Mouse (Mus musculus) forebrain, embryonic 15.5 days (tissue): Measurements from ENCODE around the gene Aasdhppt. TPM values are rescaled to one million over a fixed set of nuclear protein-coding genes. Genes with fewer than 3 reads are reported as not detected.

Experiments
- ATAC-seq: fragments of 200-750 bp; cut with Nextera tagmentation; replicated peaks from 2 replicates; pipeline ENCODE4 v1.8.0; 2017; ENCODE audit warnings: mild to moderate bottlenecking, moderate TSS enrichment, moderate library complexity
- H3K27ac ChIP-seq: fragments of 300-500 bp; sonication (generic); replicated peaks from 2 replicates; pipeline ENCODE4 v1.5.1; 2015; ENCODE audit warnings: mild to moderate bottlenecking, inconsistent platforms
- H3K27me3 ChIP-seq: fragments of 300-500 bp; sonication (generic); 2 replicates; pipeline ENCODE4 v1.6.1; 2015; ENCODE audit warnings: inconsistent platforms
- H3K36me3 ChIP-seq: fragments of 300-500 bp; sonication (generic); 2 replicates; pipeline ENCODE4 v1.6.1; 2015; ENCODE audit warnings: mild to moderate bottlenecking, inconsistent platforms
- H3K4me1 ChIP-seq: fragments of 300-500 bp; sonication (generic); 2 replicates; pipeline ENCODE4 v1.6.1; 2015; ENCODE audit warnings: inconsistent platforms
- H3K4me2 ChIP-seq: fragments of 300-500 bp; sonication (generic); replicated peaks from 2 replicates; pipeline ENCODE4 v1.6.1; 2015; ENCODE audit warnings: mild to moderate bottlenecking, inconsistent platforms
- H3K4me3 ChIP-seq: fragments of 300-500 bp; sonication (generic); 2 replicates; pipeline ENCODE4 v1.5.1; 2015; ENCODE audit warnings: mild to moderate bottlenecking, inconsistent platforms
- H3K9ac ChIP-seq: fragments of 300-500 bp; sonication (generic); replicated peaks from 2 replicates; pipeline ENCODE4 v1.6.1; 2015; ENCODE audit warnings: mild to moderate bottlenecking, inconsistent platforms
- H3K9me3 ChIP-seq: fragments of 300-500 bp; sonication (generic); 2 replicates; pipeline ENCODE4 v1.6.1; 2016; ENCODE audit warnings: inconsistent platforms
- WGBS: fragments of 180-500 bp; shearing (Covaris S2); methylation state at CpG from one replicate; pipeline ENCODE4 v1.1.7; 2015; ENCODE audit warnings: mixed read lengths; 5-methylcytosine and 5-hydroxymethylcytosine counted together
- polyA plus RNA-seq: library from polyadenylated mRNA; unstranded; fragments of >200 nt; fragmentation: Nextera tagmentation; extraction: Ambion mirVana; gene quantifications from 2 replicates; pipeline ENCODE4 v1.2.1, GENCODE M21; 2015

Gene Aasdhppt
- polyA plus RNA-seq, result 35.5 and 36.5 TPM in 2 replicates

DNA sequence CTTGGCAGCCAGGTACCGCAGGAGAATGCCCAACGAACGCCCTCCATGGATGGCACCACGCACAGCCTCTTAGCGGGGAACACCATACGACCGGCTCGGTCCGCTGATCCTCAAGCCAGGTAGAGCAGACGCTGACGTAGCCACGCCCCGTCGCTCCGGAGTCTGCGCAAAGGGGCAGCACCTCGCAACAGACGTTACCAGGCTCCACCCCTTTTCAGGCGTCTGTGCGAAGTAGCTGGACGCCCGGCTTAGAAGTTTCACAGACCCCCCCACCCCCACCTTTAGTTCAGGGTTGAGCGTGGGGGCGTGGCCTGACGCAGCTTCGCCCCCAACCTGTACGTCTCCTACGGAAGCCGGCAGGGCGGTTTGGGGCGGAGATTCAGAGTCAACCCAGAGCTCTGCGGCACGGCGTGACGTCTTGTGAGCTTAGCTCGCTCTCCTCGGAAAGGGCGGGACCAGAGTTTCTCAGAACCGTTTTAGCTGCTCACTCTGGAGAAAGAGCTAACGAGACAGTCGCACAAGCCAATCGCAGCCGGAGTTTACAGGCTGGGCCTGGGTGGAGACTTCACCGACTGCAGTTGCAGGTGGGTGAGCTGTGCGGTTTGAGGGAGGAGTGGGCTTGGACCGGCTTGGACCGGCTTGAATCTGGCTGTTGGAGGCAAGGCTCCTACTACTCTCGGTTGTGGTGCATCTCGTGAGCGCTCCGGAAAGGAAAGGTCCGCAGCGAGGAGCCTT is at the start of gene Aasdhppt, which contains the start of gene Kbtbd3:
Gene Aasdhppt, minus strand, starts transcription at position 121 of the 735 bp plus-strand sequence.
Gene Kbtbd3, plus strand, starts transcription at position 483 of the 735 bp plus-strand sequence.
- peak; percentile 99 for ATAC-seq
- WGBS, result under 1% methylated on average over 53 of the region's 53 CpGs

DNA sequence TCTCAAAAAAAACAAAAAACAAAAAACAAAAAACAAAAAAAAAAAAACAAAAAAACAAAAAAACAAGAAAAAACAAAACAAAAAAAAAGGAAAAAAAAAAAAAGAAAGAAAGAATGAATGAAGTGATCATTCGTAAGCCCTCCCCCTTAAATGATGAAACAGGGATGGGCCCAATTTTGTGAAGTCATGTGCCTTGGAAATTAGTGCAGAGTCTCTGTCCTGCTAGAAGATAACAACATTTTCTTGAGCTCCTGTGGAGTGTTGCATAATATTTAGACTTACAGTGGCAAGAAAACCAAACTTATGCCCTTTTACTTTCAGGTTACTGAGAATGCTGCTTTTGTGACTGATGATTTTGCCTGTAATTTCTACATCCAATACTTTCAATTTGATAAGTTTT is 43.9 kb upstream of the Aasdhppt start:
- H3K36me3 ChIP-seq, result no peaks in the 10 kb centered on the region
- no peak for ATAC-seq
- no peak overlapping the region for H3K4me2 ChIP-seq
- H3K9me3 ChIP-seq, result no peaks in the 10 kb centered on the region
- no peak overlapping the region for H3K27ac ChIP-seq
- H3K4me1 ChIP-seq, result no peaks in the 10 kb centered on the region
- H3K4me3 ChIP-seq, result no peak overlapping the region
- no peaks in the 10 kb centered on the region for H3K27me3 ChIP-seq
- no peak overlapping the region for H3K9ac ChIP-seq
- 97% methylated on average over 1 of the region's 1 CpGs for WGBS

More for the DNA sequence above, at the start of gene Aasdhppt, which contains the start of gene Kbtbd3:
- peak within 1 kb of the TSS; percentile 67 for H3K4me2 ChIP-seq
- H3K4me1 ChIP-seq, result peaks cover 24% of the 10 kb centered on the region
- peak within 1 kb of the TSS; percentile 64 for H3K9ac ChIP-seq
- no peaks in the 10 kb centered on the region for H3K36me3 ChIP-seq
- peak within 1 kb of the TSS; percentile 84 for H3K4me3 ChIP-seq
- H3K27me3 ChIP-seq, result no peaks in the 10 kb centered on the region
- H3K27ac ChIP-seq, result peak within 1 kb of the TSS; percentile 87
- H3K9me3 ChIP-seq, result no peaks in the 10 kb centered on the region

DNA sequence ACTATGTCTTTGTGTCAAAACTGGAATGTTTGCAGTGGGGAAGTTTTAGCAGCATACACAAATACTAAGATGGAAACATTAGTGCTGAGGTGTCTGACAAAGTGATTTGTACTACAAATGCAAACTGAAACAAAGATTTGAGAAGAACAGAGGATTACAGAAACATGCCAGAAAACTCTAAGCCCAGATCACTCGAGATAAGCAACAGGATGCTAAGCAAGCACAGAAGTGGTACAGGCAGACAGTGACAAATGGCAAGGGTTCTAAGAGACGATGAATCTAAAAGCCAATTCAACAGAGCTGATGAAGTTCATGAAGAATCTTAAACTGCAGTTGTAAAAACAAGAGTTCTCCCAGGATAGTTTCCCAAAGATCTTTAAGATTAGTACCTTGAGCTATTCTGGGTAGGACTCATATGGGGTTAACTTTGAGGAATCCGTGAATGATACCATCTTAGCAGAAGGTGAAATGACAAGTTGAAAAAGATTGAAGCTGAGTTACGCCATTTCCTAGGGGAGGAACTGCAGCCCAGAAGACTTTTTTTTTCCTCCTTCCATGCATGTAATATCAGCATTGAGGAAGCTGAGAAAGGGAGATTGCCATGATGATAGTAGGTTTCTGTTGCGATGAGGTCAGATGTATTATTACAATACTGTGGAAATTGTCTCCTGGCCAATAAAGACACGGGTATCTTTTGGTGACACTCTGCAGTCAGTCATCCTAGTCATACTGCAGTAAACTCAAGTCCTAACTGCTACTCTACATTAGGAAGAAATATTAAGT is 9.9 kb upstream of the Aasdhppt start:
- Histone ChIP-seq H3K4me1 (no peaks in the 10 kb centered on the region), H3K9me3 (peaks cover 3% of the 10 kb centered on the region; the same call in 1 of the 2 replicates), H3K9ac (no peak overlapping the region), H3K27ac (no peak overlapping the region), H3K4me3 (no peak overlapping the region), H3K4me2 (no peak overlapping the region), H3K36me3 (0 out of 2 replicates have a peak, but pooled peaks cover 4% of the 10 kb centered on the region), H3K27me3 (no peaks in the 10 kb centered on the region)
- 90% methylated on average over 6 of the region's 6 CpGs for WGBS
- no peak for ATAC-seq

DNA sequence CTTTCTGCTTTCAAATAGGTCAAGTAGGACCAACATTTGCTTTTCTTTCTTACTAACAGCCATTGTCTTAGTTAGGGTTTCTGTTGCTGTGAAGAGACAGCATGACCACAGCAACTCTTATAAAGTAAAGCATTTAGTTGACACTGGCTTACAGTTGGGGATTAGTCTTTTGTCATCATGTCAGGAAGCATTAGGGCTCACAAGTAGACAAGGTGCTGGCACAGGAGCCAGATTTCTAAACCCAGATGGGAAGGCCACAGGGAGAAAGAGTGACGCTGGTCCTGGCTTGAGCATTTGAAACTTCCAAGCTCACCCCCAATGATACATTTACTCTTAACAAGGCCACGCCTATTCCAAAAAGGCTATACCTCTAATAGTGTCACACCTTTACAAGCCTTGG is 6.5 kb upstream of the Aasdhppt start:
- ATAC-seq, result no peak
- no peak overlapping the region for H3K4me2 ChIP-seq
- WGBS, result 88% methylated on average over 2 of the region's 2 CpGs
- H3K4me1 ChIP-seq, result peaks cover 1% of the 10 kb centered on the region
- no peaks in the 10 kb centered on the region for H3K27me3 ChIP-seq
- no peak overlapping the region for H3K9ac ChIP-seq
- no peak overlapping the region for H3K27ac ChIP-seq
- 0 out of 2 replicates have a peak, but pooled peaks cover 4% of the 10 kb centered on the region for H3K36me3 ChIP-seq
- H3K4me3 ChIP-seq, result no peak overlapping the region
- no peaks in the 10 kb centered on the region for H3K9me3 ChIP-seq

DNA sequence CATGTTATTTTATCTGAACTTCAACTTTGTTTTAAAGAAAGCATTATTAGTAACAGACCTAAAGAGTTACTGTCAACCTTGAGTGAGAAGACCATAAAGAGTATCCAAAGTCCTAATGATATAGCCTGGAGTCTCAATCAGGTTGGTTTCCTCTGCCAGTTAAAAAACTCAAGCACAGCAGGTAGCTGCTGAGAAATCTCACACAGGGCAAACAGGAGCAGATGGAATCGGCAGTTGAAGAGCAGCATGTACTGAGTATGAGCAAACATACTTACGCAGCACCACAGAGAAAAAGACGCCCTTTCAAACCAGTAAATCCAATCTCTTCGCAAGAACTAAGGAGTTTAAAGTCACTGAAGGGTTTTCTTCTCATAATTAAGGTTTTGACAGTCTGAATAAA is 4.7 kb upstream of the Aasdhppt start:
- H3K27ac ChIP-seq, result no peak overlapping the region
- no peak overlapping the region for H3K4me2 ChIP-seq
- H3K9ac ChIP-seq, result no peak overlapping the region
- ATAC-seq, result no peak
- no peaks in the 10 kb centered on the region for H3K27me3 ChIP-seq
- peaks cover 7% of the 10 kb centered on the region for H3K4me1 ChIP-seq
- H3K9me3 ChIP-seq, result no peaks in the 10 kb centered on the region
- 85% methylated on average over 4 of the region's 4 CpGs for WGBS
- no peak overlapping the region for H3K4me3 ChIP-seq
- H3K36me3 ChIP-seq, result 0 out of 2 replicates have a peak, but pooled peaks cover 3% of the 10 kb centered on the region

DNA sequence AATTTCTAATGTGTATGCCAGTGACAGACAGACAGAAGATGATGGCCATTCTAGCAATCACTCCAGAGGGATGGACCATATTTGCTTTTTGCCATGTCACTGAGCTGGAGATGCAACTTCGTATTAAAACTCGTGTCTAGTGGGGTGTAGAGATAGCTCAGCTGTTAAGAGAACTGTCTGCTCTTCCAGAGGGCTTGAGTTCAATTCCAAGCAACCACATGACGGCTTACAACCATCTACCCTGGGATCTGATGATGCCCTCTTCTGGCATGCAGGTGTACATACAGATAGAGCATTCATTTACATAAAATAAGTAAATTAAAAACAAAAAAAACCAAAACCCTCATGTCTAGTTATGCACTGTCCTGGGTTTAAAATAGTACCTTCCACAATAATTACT is 1.9 kb upstream of the Aasdhppt start:
- Histone ChIP-seq H3K36me3 (no peaks in the 10 kb centered on the region), H3K27ac (no peak overlapping the region), H3K4me1 (peaks cover 23% of the 10 kb centered on the region), H3K9me3 (no peaks in the 10 kb centered on the region), H3K4me3 (no peak overlapping the region), H3K9ac (0 out of 2 replicates have a peak overlapping the region, but pooled peaks have one; percentile 64), H3K4me2 (no peak overlapping the region), H3K27me3 (no peaks in the 10 kb centered on the region)
- WGBS, result 79% methylated on average over 3 of the region's 3 CpGs
- ATAC-seq, result no peak

DNA sequence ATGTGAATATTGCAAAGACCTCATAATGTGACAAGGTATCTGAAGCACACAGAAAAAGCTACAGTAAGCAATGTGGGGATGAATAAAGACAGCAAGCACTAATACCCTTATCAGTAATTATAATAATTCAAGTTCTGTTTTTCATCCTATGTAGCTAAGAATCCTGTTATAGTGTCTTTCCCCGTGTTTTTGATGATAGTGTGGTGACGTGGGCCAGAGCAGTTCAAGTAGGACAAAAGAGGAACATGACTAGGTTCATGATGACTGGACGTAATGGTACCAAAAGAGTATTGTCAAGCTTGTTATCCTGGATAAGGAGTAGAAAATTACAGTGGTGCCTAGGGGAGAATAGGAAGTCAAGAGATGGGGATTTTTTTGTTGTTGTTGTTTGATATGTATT is 1.4 kb upstream of the Aasdhppt start:
- Histone ChIP-seq H3K27ac (peak overlapping the region; percentile 87), H3K27me3 (no peaks in the 10 kb centered on the region), H3K9me3 (no peaks in the 10 kb centered on the region), H3K4me2 (peak overlapping the region; percentile 67), H3K36me3 (no peaks in the 10 kb centered on the region), H3K4me3 (peak overlapping the region; percentile 84), H3K4me1 (peaks cover 24% of the 10 kb centered on the region), H3K9ac (peak overlapping the region; percentile 64)
- 72% methylated on average over 3 of the region's 3 CpGs for WGBS
- no peak for ATAC-seq

DNA sequence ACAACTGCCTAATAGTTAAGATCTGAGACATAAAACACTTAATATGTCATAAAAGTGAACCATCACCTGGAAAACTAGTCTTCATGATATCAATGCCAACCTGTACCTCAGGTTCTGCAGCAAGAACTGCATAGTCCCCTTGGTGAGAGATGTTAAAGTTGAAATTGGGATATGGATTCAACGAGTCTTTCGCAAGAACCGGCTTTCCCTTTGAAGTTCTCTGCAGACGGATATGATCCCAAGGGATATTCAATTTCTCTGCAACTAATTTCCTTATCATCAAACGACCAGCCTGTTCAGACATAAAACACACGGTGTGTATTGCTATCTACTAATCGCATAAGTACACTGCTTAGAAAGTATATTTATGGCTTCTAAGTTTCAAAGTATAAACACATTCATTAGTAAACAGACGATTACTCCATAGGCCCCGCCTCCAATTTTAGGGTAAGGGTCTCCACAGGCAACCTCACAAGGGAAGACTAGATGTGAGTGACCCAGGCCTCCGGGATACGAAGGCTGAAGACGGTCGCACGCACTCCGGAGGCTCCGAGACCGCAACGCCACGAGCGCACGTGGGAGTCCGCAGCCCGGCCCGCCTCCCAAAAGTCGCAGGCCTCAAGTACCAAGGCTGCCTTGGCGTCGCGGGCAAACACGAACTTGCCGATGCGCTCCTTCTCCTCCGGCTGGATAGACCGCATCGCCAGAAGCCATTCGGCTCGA is 482 bp downstream of the Aasdhppt start:
- under 1% methylated on average over 36 of the region's 36 CpGs for WGBS
- Histone ChIP-seq H3K9me3 (no peaks in the 10 kb centered on the region), H3K27ac (peak overlapping the region; percentile 87), H3K4me1 (peaks cover 24% of the 10 kb centered on the region), H3K36me3 (no peaks in the 10 kb centered on the region), H3K4me2 (peak overlapping the region; percentile 67), H3K9ac (peak overlapping the region; percentile 64), H3K27me3 (no peaks in the 10 kb centered on the region), H3K4me3 (peak overlapping the region; percentile 84)
- no peak for ATAC-seq

DNA sequence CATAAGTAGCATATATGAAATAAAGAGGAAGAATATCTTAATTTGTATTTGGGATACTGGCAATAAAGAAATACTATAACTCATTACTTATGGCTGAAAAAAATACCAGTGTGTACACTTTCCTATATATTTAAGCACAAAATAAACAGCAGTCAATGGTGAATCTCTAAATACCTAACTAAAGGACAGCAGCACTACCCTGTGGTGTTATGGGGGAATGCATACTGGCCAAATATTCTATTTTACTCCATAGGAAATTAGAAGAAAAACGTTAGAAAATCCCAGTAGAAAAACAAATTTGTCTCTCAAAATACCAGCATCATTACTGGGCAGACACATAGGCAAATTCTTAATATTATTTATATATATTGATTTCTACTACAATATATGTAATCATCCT is 4.4 kb downstream of the Aasdhppt start:
- H3K4me3 ChIP-seq, result no peak overlapping the region
- WGBS, result 54% methylated on average over 1 of the region's 1 CpGs
- H3K9ac ChIP-seq, result no peak overlapping the region
- H3K36me3 ChIP-seq, result peaks cover 14% of the 10 kb centered on the region; the same call in 1 of the 2 replicates
- no peak overlapping the region for H3K27ac ChIP-seq
- H3K4me2 ChIP-seq, result no peak overlapping the region
- peaks cover 17% of the 10 kb centered on the region for H3K4me1 ChIP-seq
- H3K9me3 ChIP-seq, result no peaks in the 10 kb centered on the region
- ATAC-seq, result no peak
- H3K27me3 ChIP-seq, result no peaks in the 10 kb centered on the region

DNA sequence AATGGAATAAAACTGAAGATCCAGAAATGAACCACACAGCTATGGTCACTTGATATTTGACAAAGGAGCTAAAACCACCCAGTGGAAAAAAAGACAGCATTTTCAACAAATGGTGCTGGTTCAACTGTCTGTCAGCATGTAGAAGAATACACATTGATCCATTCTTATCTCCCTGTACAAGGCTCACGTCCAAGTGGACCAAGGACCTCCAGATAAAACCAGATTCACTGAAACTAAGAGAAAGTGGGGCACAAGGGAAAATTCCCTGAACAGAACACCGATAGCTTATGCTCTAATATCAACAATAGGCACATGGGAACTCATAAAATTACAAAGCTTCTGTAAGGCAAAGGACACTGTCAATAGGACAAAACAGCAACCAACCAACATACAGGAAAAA is 8.8 kb downstream of the Aasdhppt start:
- no peak overlapping the region for H3K4me2 ChIP-seq
- no peak overlapping the region for H3K9ac ChIP-seq
- 93% methylated on average over 2 of the region's 2 CpGs for WGBS
- H3K4me1 ChIP-seq, result no peaks in the 10 kb centered on the region
- H3K27me3 ChIP-seq, result no peaks in the 10 kb centered on the region
- H3K36me3 ChIP-seq, result peaks cover 21% of the 10 kb centered on the region
- H3K27ac ChIP-seq, result no peak overlapping the region
- H3K4me3 ChIP-seq, result no peak overlapping the region
- no peaks in the 10 kb centered on the region for H3K9me3 ChIP-seq
- no peak for ATAC-seq

DNA sequence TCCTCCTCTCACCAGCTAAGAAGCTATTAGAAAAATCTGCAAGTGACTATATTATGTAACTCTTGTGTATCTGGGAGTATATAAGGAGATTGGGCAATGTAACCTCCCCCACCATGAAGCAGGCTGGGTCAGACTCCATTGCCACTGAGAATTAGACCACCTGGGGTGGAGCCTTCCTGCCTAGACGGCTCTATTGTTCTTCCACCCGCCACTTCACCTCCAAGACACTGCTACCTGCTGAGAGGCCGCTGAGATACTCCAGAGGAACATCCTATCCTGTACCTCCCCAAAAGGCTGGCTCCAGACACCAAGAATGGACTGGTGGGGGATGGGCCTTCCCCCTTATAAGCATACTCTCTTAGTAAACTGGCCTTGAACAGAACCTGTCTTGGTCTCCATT is 25.4 kb downstream of the Aasdhppt start:
- Histone ChIP-seq H3K4me1 (no peaks in the 10 kb centered on the region), H3K4me3 (no peak overlapping the region), H3K4me2 (no peak overlapping the region), H3K36me3 (peaks cover 6% of the 10 kb centered on the region), H3K27me3 (no peaks in the 10 kb centered on the region), H3K9me3 (no peaks in the 10 kb centered on the region), H3K27ac (no peak overlapping the region), H3K9ac (no peak overlapping the region)
- WGBS, result 4% methylated on average over 3 of the region's 3 CpGs
- ATAC-seq, result 0 out of 2 replicates have a peak, but pooled peaks have one; percentile 16
